Mouse (Mus musculus) cerebellum, adult 2 months (tissue): ENCODE data around the gene Gm5771.
"Not testable (repeated sequence)": the region's sequence is repeated elsewhere in the genome, so short reads cannot be mapped to it uniquely, and the experiment has no call there.

Source experiments
- CTCF ChIP-seq: fragments of 200-500 bp; IDR thresholded peaks from 2 replicates; pipeline ENCODE4 v1.5.1; 2011; ENCODE audit warnings: low read depth, mild to moderate bottlenecking, control low read depth, low read length, moderate library complexity, borderline replicate concordance; ENCODE audit not compliant: insufficient read depth
- POLR2A ChIP-seq: fragments of 200-500 bp; IDR thresholded peaks from 2 replicates; pipeline ENCODE4 v1.6.1; 2011; ENCODE audit warnings: low read length, control low read depth, borderline replicate concordance; ENCODE audit not compliant: insufficient read depth

- TF ChIP-seq CTCF, POLR2A: not testable (repeated sequence)
Measured at GRCm38 (mm10) chr6:41442261-41442660, 50.1 kb downstream of the Gm5771 start.
